Mouse (Mus musculus) Muller cell, postnatal 12 days (primary cell): ENCODE measurements around the gene Tmem213.

ENCODE experiments used
- DNase-seq: peaks from one replicate; pipeline ENCODE4 v3.0.0-alpha.2; 2015; ENCODE audit errors: inconsistent ontology term

Gene Tmem213

GRCm38 (mm10) chr6:38109160-38109795 lies at the start of gene Tmem213:
Gene Tmem213, plus strand, starts transcription at chr6:38109255.
- no peak for DNase-seq

GRCm38 (mm10) chr6:38064621-38065020 lies 44.4 kb upstream of the Tmem213 start:
- no peak for DNase-seq

GRCm38 (mm10) chr6:38065122-38065500 lies 43.9 kb upstream of the Tmem213 start:
- peak; percentile 16 for DNase-seq

GRCm38 (mm10) chr6:38065501-38066122 lies 43.4 kb upstream of the Tmem213 start:
- DNase-seq: no peak

GRCm38 (mm10) chr6:38066215-38066614 lies 42.8 kb upstream of the Tmem213 start:
- peak; percentile 74 for DNase-seq

- no peak for DNase-seq
Observed at GRCm38 (mm10) chr6:38071256-38071655, 37.8 kb upstream of the Tmem213 start.

GRCm38 (mm10) chr6:38072137-38072796 lies 36.8 kb upstream of the Tmem213 start:
- DNase-seq: peak; percentile 71

- no peak for DNase-seq
Observed at GRCm38 (mm10) chr6:38073592-38073991, 35.5 kb upstream of the Tmem213 start.

GRCm38 (mm10) chr6:38080364-38080763 lies 28.7 kb upstream of the Tmem213 start:
- DNase-seq: no peak

GRCm38 (mm10) chr6:38081727-38082341 lies 27.2 kb upstream of the Tmem213 start:
- peak; percentile 76 for DNase-seq

- no peak for DNase-seq
Observed at GRCm38 (mm10) chr6:38083204-38083603, 25.9 kb upstream of the Tmem213 start.

GRCm38 (mm10) chr6:38087242-38088026 lies 21.6 kb upstream of the Tmem213 start:
- DNase-seq: no peak

- DNase-seq: no peak
Observed at GRCm38 (mm10) chr6:38092539-38092938, 16.5 kb upstream of the Tmem213 start.

- DNase-seq: peak; percentile 39
Observed at GRCm38 (mm10) chr6:38094701-38095100, 14.4 kb upstream of the Tmem213 start.

GRCm38 (mm10) chr6:38096961-38097370 lies 12.1 kb upstream of the Tmem213 start:
- no peak for DNase-seq

GRCm38 (mm10) chr6:38102216-38102795 lies 6.7 kb upstream of the Tmem213 start:
- DNase-seq: no peak

- DNase-seq: no peak
Observed at GRCm38 (mm10) chr6:38103775-38104174, 5.3 kb upstream of the Tmem213 start.

- DNase-seq: no peak
Observed at GRCm38 (mm10) chr6:38105924-38106323, 3.1 kb upstream of the Tmem213 start.

- no peak for DNase-seq
Observed at GRCm38 (mm10) chr6:38108449-38108848, 606 bp upstream of the Tmem213 start.

- no peak for DNase-seq
Observed at GRCm38 (mm10) chr6:38109871-38110270, 816 bp downstream of the Tmem213 start.

GRCm38 (mm10) chr6:38110859-38111258 lies 1.8 kb downstream of the Tmem213 start:
- DNase-seq: no peak
